Mouse (Mus musculus) erythroblast, embryonic 14.5 days (primary cell): ENCODE data around the gene Erc1.

Experiments
- GATA1 ChIP-seq: IDR thresholded peaks from 2 replicates; pipeline ENCODE4 v1.6.1; 2012; ENCODE audit warnings: low read length, inconsistent platforms, mixed read lengths
- TAL1 ChIP-seq: IDR thresholded peaks from 3 replicates; pipeline ENCODE4 v1.6.1; 2012; ENCODE audit warnings: low read length, inconsistent platforms, mixed read lengths

- TF ChIP-seq GATA1, result no peak
- TF ChIP-seq TAL1, result no peak
Observed at GRCm38 (mm10) chr6:119558855-119559254, 289.1 kb downstream of the Erc1 start.
